Mouse (Mus musculus): ENCODE results near the gene Pde4d. TPM values are rescaled to one million over a fixed set of nuclear protein-coding genes. Genes with fewer than 3 reads are reported as not detected.

Pde4d gene
- polyA plus RNA-seq, 1 experiment, result 56.2 TPM

GRCm38 (mm10) chr13:109641562-109641961 lies 1191.8 kb downstream of the Pde4d start:
- peak overlapping the region; percentile 83 for H3K27ac ChIP-seq (replicated peaks; ENCODE audit: low read depth, low read length)
- no peak overlapping the region for H3K4me3 ChIP-seq (ENCODE audit: insufficient read depth, low read depth, low read length)
- H3K4me1 ChIP-seq (ENCODE audit: control insufficient read depth, insufficient read depth, insufficient read length, low read length), result peaks cover 14% of the 10 kb centered on the region

GRCm38 (mm10) chr13:109643419-109643818 lies 1193.7 kb downstream of the Pde4d start:
- no peak overlapping the region for H3K4me3 ChIP-seq (ENCODE audit: insufficient read depth, low read depth, low read length)
- peaks cover 10% of the 10 kb centered on the region for H3K4me1 ChIP-seq (ENCODE audit: control insufficient read depth, insufficient read depth, insufficient read length, low read length)
- H3K27ac ChIP-seq (replicated peaks; ENCODE audit: low read depth, low read length), result peak overlapping the region; percentile 75

- peaks cover 10% of the 10 kb centered on the region for H3K4me1 ChIP-seq (ENCODE audit: control insufficient read depth, insufficient read depth, insufficient read length, low read length)
- no peak overlapping the region for H3K4me3 ChIP-seq (ENCODE audit: insufficient read depth, low read depth, low read length)
- peak overlapping the region; percentile 65 for H3K27ac ChIP-seq (replicated peaks; ENCODE audit: low read depth, low read length)
Observed at GRCm38 (mm10) chr13:109644086-109644485, 1194.3 kb downstream of the Pde4d start.

GRCm38 (mm10) chr13:109645284-109645909 lies 1195.6 kb downstream of the Pde4d start:
- Histone ChIP-seq H3K4me1 (ENCODE audit: control insufficient read depth, insufficient read depth, insufficient read length, low read length) (peaks cover 11% of the 10 kb centered on the region), H3K4me3 (ENCODE audit: insufficient read depth, low read depth, low read length) (no peak overlapping the region), H3K27ac (replicated peaks; ENCODE audit: low read depth, low read length) (peak overlapping the region; percentile 94)

- Histone ChIP-seq H3K4me1 (ENCODE audit: control insufficient read depth, insufficient read depth, insufficient read length, low read length) (peaks cover 14% of the 10 kb centered on the region), H3K27ac (replicated peaks; ENCODE audit: low read depth, low read length) (peak overlapping the region; percentile 94), H3K4me3 (ENCODE audit: insufficient read depth, low read depth, low read length) (no peak overlapping the region)
Observed at GRCm38 (mm10) chr13:109645910-109646284, 1196.1 kb downstream of the Pde4d start.

DNA sequence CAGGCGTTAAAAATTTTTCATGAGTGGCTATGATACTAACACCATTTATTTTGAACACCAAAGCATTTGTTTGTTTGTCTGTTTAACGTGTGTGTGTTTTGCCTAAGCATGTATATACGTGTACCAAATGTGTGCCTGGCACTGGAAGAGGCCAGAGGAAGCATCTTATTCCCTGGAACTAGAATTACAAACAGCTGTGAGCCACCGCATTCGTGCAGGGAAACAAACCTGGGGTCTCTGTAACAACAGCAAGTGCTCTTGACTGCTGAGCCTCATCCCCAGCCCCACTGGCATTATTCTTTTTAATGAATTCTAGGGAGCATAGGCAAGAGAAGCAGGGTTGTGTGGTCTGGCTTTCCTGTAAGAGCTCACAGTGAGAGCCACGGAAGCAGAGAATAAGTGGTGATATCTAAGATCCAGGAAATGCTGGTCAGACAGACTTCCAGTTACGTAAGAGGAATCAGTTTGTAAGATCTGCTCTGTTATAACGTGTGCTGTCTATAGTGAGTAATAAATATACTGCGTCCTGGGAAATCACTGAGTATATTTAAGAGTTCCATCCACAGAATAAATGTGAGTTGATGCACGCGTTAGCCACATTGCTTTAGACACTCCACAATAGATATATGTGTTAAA lies 1197.0 kb downstream of the Pde4d start:
- Histone ChIP-seq H3K4me1 (ENCODE audit: control insufficient read depth, insufficient read depth, insufficient read length, low read length) (peaks cover 18% of the 10 kb centered on the region), H3K27ac (replicated peaks; ENCODE audit: low read depth, low read length) (peak overlapping the region; percentile 73), H3K4me3 (ENCODE audit: insufficient read depth, low read depth, low read length) (no peak overlapping the region)

DNA sequence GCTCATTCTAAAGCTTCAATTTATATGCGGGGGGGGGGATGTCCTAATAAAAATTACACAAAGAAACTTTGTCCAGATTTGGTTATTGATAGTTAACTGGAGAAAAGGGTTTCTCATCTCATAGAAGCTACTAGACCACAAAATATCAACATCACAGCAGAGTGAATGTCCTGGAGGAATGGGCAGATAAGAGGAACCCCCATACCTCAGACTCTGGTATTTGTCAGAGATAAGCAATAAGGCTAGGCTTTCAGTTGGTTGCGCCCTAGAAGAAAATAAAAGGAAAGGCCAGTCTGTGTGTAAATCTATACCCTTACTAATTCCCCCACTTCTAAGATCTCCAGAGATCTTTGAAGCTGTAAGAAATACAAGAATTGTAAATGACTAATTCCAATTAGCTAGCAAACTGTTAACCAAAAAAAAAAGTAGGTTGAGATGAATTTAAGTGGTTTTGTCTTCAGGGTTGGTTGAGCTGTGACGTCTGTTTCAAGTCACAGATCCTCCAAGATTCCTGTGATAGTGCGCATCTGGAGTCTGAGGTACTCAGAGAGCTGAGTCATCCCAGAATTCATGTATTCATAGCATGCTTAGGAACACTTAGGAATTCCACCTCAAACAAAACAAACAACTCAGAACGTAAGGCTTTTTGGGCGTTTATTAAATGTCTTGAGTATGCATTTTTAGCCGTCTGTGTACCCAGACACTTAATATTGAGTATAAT lies 1197.9 kb downstream of the Pde4d start:
- Histone ChIP-seq H3K4me3 (ENCODE audit: insufficient read depth, low read depth, low read length) (no peak overlapping the region), H3K4me1 (ENCODE audit: control insufficient read depth, insufficient read depth, insufficient read length, low read length) (peaks cover 21% of the 10 kb centered on the region), H3K27ac (replicated peaks; ENCODE audit: low read depth, low read length) (no peak overlapping the region)

DNA sequence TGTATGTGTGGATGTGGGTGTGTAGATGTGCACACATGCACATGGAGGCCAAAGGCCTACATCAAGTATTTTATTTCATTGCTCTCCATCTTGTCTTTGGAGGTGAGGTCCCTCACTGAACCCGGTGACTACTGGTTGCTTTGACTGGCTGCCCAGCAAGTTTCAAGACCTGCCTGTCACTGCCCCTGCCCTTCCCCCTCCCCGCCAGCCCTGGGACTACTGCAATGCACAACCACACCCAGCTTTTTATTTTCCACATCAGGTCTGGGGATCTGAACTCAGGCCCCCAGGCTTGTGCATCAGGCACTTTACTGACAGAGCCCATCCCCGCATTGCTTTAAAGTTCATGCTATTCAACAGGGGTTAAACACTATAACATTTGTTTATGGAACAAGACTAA lies 1198.6 kb downstream of the Pde4d start:
- H3K27ac ChIP-seq (replicated peaks; ENCODE audit: low read depth, low read length), result no peak overlapping the region

DNA sequence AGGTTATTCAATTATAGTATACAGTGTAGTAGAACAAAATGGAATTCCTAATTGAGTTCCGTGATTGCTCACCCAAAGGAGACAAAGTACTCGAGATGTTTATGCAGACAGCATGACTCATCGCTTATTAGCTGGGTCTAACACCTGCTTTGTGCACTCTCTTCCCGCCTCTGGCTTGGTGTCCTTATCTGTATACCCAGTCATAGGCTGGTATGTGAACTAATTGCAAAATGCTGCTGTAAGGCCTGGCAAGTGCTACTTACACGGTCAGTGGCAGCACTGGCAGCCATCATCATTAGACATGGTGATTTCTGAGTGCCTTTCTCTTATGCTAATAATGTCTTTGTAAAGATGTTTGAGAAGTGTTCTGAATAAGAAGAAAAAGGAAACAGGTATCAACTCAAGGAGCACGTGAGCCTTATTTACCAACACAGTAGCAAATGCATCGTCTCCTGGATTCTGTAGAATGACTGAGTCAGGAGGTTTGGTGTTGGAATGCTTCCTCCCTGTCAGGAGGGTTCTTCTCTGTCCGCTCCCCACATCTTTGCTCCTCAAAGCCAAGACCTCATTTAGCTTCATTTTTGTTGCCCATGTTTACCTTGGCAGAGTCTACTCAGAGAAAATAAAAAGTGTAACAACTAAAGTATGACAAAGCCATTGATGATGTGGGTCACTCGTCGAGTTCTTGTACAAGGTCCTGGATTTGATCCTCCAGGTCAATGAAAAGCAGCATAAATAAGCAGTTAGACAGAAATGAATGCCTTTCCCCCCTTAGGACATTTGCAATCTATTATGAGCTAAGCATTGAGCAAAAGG lies 1202.2 kb downstream of the Pde4d start:
- no peak overlapping the region for H3K4me3 ChIP-seq (ENCODE audit: insufficient read depth, low read depth, low read length)
- peaks cover 15% of the 10 kb centered on the region for H3K4me1 ChIP-seq (ENCODE audit: control insufficient read depth, insufficient read depth, insufficient read length, low read length)
- H3K27ac ChIP-seq (replicated peaks; ENCODE audit: low read depth, low read length), result peak overlapping the region; percentile 98

More for the DNA sequence above, 1198.6 kb downstream of the Pde4d start:
- Histone ChIP-seq H3K4me1 (ENCODE audit: control insufficient read depth, insufficient read depth, insufficient read length, low read length) (peaks cover 19% of the 10 kb centered on the region), H3K4me3 (ENCODE audit: insufficient read depth, low read depth, low read length) (no peak overlapping the region)

DNA sequence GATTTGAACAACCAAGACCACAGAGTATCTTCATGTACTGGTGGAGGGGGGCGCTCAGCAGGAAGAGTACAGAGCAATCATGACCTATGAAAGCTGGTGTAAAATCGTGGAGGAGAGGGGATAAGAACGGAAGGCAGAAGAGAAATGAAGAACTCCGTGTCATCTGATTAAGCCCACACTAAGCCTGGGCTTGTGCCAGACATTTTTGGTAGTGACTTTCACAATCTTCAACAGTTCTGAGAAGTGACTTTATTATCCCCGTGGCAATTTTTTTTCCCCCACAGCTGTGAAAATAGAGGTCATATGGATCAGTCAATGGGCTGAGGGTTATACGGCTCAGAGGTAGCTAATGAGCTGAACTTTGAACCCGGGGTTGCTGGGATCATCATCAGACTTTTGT lies 1202.9 kb downstream of the Pde4d start:
- Histone ChIP-seq H3K4me1 (ENCODE audit: control insufficient read depth, insufficient read depth, insufficient read length, low read length) (peaks cover 18% of the 10 kb centered on the region), H3K4me3 (ENCODE audit: insufficient read depth, low read depth, low read length) (no peak overlapping the region), H3K27ac (replicated peaks; ENCODE audit: low read depth, low read length) (peak overlapping the region; percentile 98)

GRCm38 (mm10) chr13:109655390-109655789 lies 1205.6 kb downstream of the Pde4d start:
- 0 out of 2 replicates have a peak overlapping the region, but pooled peaks have one; percentile 29 for H3K27ac ChIP-seq (replicated peaks; ENCODE audit: low read depth, low read length)
- H3K4me3 ChIP-seq (ENCODE audit: insufficient read depth, low read depth, low read length), result no peak overlapping the region
- H3K4me1 ChIP-seq (ENCODE audit: control insufficient read depth, insufficient read depth, insufficient read length, low read length), result peaks cover 19% of the 10 kb centered on the region

DNA sequence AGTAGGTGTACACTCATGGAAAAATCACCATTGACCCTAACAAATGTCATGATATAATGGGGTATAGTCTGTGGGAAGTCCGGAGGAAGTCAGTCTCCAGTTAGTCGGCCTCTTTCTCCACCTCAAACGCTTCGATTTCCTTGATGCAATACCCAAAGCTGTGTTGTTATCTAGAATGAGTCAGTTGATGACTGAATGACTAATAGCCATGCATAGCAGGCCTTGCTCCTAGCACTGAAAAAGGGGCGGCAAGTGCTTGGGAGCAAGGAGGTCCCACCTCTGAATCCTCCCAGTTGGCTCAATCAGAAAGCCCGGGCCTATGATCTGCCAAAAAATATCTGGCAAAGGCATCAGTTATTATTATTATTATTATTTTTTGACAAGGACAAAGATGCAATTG lies 1209.4 kb downstream of the Pde4d start:
- no peak overlapping the region for H3K27ac ChIP-seq (replicated peaks; ENCODE audit: low read depth, low read length)
- H3K4me3 ChIP-seq (ENCODE audit: insufficient read depth, low read depth, low read length), result no peak overlapping the region

DNA sequence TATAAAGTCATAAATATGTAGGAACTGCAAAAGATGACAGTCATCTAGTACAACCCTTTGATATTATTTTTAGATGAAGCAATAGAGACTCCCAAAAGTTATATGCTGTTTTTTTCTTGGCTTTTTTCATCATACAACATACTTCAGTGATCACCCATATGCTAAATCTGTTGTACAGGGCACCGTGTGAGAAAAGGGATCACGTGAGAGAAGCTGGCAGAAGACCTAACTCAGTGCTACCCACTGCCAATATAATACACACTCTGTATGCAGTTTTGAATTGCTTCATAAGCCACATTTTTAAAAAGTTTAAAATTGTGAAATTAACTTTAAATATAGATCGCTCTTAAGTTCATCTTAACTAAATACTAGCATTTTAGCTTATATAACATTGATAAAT lies 1211.6 kb downstream of the Pde4d start:
- Histone ChIP-seq H3K4me1 (ENCODE audit: control insufficient read depth, insufficient read depth, insufficient read length, low read length) (peaks cover 14% of the 10 kb centered on the region), H3K4me3 (ENCODE audit: insufficient read depth, low read depth, low read length) (no peak overlapping the region), H3K27ac (replicated peaks; ENCODE audit: low read depth, low read length) (no peak overlapping the region)

More for the DNA sequence above, 1209.4 kb downstream of the Pde4d start:
- H3K4me1 ChIP-seq (ENCODE audit: control insufficient read depth, insufficient read depth, insufficient read length, low read length), result peaks cover 12% of the 10 kb centered on the region

DNA sequence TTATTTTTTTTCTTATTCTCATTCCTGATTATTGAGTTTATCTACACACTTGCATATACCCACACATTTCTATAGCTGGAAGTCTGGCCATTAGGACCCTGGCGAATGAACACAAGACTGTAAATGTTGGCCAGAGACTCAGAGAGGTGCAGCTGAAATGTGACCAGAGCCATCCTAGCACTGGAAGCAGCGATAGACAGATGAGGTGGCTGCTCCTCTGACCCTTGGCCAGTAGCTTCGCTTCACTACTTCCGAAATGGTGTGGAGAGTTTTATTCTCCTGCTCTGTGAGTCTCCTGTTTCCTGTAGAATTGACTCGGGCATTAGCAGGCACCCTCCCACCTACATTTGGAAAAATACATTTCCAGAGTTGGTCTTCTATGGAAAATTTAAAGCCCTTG lies 1212.4 kb downstream of the Pde4d start:
- H3K4me3 ChIP-seq (ENCODE audit: insufficient read depth, low read depth, low read length), result no peak overlapping the region
- H3K4me1 ChIP-seq (ENCODE audit: control insufficient read depth, insufficient read depth, insufficient read length, low read length), result peaks cover 12% of the 10 kb centered on the region
- H3K27ac ChIP-seq (replicated peaks; ENCODE audit: low read depth, low read length), result peak overlapping the region; percentile 50; the same call in 1 of the 2 replicates

DNA sequence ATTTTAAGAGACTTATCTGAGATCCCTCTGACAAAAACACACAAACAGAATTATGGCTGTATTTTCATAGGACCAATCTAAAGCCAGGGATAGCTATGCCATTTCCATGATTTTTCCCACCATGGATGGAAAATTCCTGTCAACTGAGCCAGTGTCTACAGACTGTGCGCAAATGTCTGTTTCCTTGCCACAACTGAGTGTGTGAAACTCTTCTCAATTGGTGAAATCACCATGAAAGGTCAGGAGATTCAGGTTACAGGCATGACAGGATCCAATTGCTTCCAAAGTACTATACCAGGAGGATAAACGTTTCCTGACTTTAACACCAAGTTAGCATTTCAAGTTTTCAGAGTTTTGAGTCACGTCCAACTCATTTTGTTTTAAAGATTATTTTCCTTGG lies 1213.0 kb downstream of the Pde4d start:
- Histone ChIP-seq H3K27ac (replicated peaks; ENCODE audit: low read depth, low read length) (no peak overlapping the region), H3K4me1 (ENCODE audit: control insufficient read depth, insufficient read depth, insufficient read length, low read length) (peaks cover 9% of the 10 kb centered on the region), H3K4me3 (ENCODE audit: insufficient read depth, low read depth, low read length) (no peak overlapping the region)

Data from brown adipose tissue, adult 24 weeks (tissue).